Mouse (Mus musculus) cerebellum, postnatal 14 days (tissue): ENCODE results near the gene Efs.
"Not testable (repeated sequence)": the region's sequence is repeated elsewhere in the genome, so short reads cannot be mapped to it uniquely, and the experiment has no call there.

ENCODE experiments used
- DNase-seq, 2 experiments: peaks; one replicate each; pipeline ENCODE4 v3.0.0; 2021; ENCODE audit warnings: mixed read lengths in 2 of 2

Gene Efs

GRCm38 (mm10) chr14:54947008-54947407, 21.1 kb upstream of the Efs start:
- DNase-seq = not testable (repeated sequence)

- DNase-seq = no peak
These were observed 20.2 kb upstream of the Efs start for GRCm38 (mm10) chr14:54945975-54946704.

GRCm38 (mm10) chr14:54944939-54945338, 19.0 kb upstream of the Efs start:
- no peak for DNase-seq

- DNase-seq = no peak
These were observed 18.0 kb upstream of the Efs start for GRCm38 (mm10) chr14:54943971-54944370.

- DNase-seq = no peak
These were observed 16.6 kb upstream of the Efs start for GRCm38 (mm10) chr14:54942479-54942878.

GRCm38 (mm10) chr14:54941024-54941978, 15.4 kb upstream of the Efs start:
- no peak for DNase-seq

- no peak for DNase-seq
These were observed 14.2 kb upstream of the Efs start for GRCm38 (mm10) chr14:54940176-54940530.

- peak; percentile 68 to 69 for DNase-seq
These were observed 13.7 kb upstream of the Efs start for GRCm38 (mm10) chr14:54939434-54940175.

- DNase-seq = no peak
These were observed 12.7 kb upstream of the Efs start for GRCm38 (mm10) chr14:54938431-54939219.

- DNase-seq = no peak
These were observed 11.6 kb upstream of the Efs start for GRCm38 (mm10) chr14:54937361-54938182.

GRCm38 (mm10) chr14:54936831-54937160, 10.9 kb upstream of the Efs start:
- DNase-seq = no peak

GRCm38 (mm10) chr14:54935904-54936830, 10.2 kb upstream of the Efs start, which contains the start of gene Cmtm5:
Gene Cmtm5 (plus strand): TSS chr14:54936261.
- peak; percentile 37 to 54 for DNase-seq

- no peak for DNase-seq
These were observed 6.8 kb upstream of the Efs start, which contains the start of gene Il25 for GRCm38 (mm10) chr14:54932645-54933150. Gene Il25 (plus strand): TSS chr14:54932695.

- DNase-seq = peak; percentile 38 to 72
These were observed 4.5 kb upstream of the Efs start for GRCm38 (mm10) chr14:54930431-54930830.

GRCm38 (mm10) chr14:54929801-54930200, 3.9 kb upstream of the Efs start:
- DNase-seq = no peak

GRCm38 (mm10) chr14:54927296-54927695, 1.4 kb upstream of the Efs start:
- no peak for DNase-seq

GRCm38 (mm10) chr14:54926401-54927158, 654 bp upstream of the Efs start:
- DNase-seq = peak; percentile 42 to 52

- DNase-seq = peak; percentile 41 to 58
These were observed 1.1 kb downstream of the Efs start for GRCm38 (mm10) chr14:54924641-54925348.
